Mouse (Mus musculus) liver, embryonic 16.5 days (tissue): ENCODE results near the gene Adgrl2. TPM values are rescaled to one million over a fixed set of nuclear protein-coding genes. Genes with fewer than 3 reads are reported as not detected.
A peak's percentile ranks its signal among the peaks of the same experiment; 100 is the strongest.

Experiments
- ATAC-seq: fragments of 200-750 bp; cut with Nextera tagmentation; 2 replicates; pipeline ENCODE4 v1.8.0; 2017; ENCODE audit warnings: low read depth, mild to moderate bottlenecking, moderate number of reproducible peaks, moderate library complexity
- H3K27ac ChIP-seq: fragments of 300-500 bp; sonication (generic); 2 replicates; pipeline ENCODE4 v1.5.1; 2014; ENCODE audit warnings: mild to moderate bottlenecking, low read length
- H3K27me3 ChIP-seq: fragments of 300-500 bp; sonication (generic); 2 replicates; pipeline ENCODE4 v1.6.1; 2014; ENCODE audit warnings: low read depth, low read length, mixed read lengths; ENCODE audit not compliant: control insufficient read depth, insufficient read depth
- H3K36me3 ChIP-seq: fragments of 300-500 bp; sonication (generic); 2 replicates; pipeline ENCODE4 v1.6.1; 2014; ENCODE audit warnings: mild to moderate bottlenecking; ENCODE audit not compliant: control insufficient read depth, insufficient read depth
- H3K4me1 ChIP-seq: fragments of 300-500 bp; sonication (generic); 2 replicates; pipeline ENCODE4 v1.6.1; 2014; ENCODE audit warnings: low read depth, low read length, mixed read lengths; ENCODE audit not compliant: control insufficient read depth
- H3K4me2 ChIP-seq: fragments of 300-500 bp; sonication (generic); 2 replicates; pipeline ENCODE4 v1.6.1; 2014; ENCODE audit warnings: low read depth, low read length, mixed read lengths
- H3K4me3 ChIP-seq: fragments of 300-500 bp; sonication (generic); 2 replicates; pipeline ENCODE4 v1.5.1; 2014; ENCODE audit warnings: low read depth, mild to moderate bottlenecking, low read length
- H3K9ac ChIP-seq: fragments of 300-500 bp; sonication (generic); 2 replicates; pipeline ENCODE4 v1.6.1; 2014; ENCODE audit warnings: low read depth, low read length
- H3K9me3 ChIP-seq: fragments of 300-500 bp; sonication (generic); replicated peaks from 2 replicates; pipeline ENCODE4 v1.6.1; 2016; ENCODE audit warnings: low read length; ENCODE audit not compliant: control insufficient read depth
- WGBS: fragments of 180-500 bp; shearing (Covaris S2); extraction: QIAGEN DNeasy Blood & Tissue Kit; methylation state at CpG from one replicate; pipeline ENCODE4 v1.1.7; 2014; ENCODE audit not compliant: insufficient replicate concordance; 5-methylcytosine and 5-hydroxymethylcytosine counted together
- polyA plus RNA-seq: library from polyadenylated mRNA; unstranded; fragments of >200 nt; fragmentation: Nextera tagmentation; extraction: Ambion mirVana; gene quantifications from 2 replicates; pipeline ENCODE4 v1.2.1, GENCODE M21; 2015

Adgrl2 gene
- polyA plus RNA-seq, 1 experiment from 2014 or later: 4.2 TPM

DNA sequence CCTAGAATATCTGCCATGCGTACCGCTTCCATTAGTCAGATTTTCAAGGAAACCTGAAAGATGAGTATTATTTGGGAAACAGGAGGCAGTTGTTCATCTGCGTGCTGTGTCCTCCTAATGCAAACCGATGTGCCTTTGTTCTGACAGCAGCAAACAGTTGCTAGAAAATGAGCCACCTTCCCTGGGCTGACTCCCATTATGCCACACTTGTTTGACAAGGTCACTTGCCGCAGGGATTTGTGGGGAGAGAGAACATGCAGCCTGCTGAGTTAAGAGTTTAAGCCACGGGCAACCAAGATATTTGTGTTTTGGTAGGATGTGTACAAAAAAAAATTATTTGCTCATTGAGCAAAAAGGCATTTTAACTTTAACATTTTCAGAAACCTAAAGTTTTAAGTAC, 69.5 kb downstream of the Adgrl2 start:
- no peak overlapping the region for H3K27ac ChIP-seq
- ATAC-seq: no peak
- no peaks in the 10 kb centered on the region for H3K36me3 ChIP-seq
- H3K4me2 ChIP-seq: no peak overlapping the region
- WGBS: 71% methylated on average over 6 of the region's 6 CpGs
- no peaks in the 10 kb centered on the region for H3K9me3 ChIP-seq
- no peak overlapping the region for H3K9ac ChIP-seq
- no peaks in the 10 kb centered on the region for H3K4me1 ChIP-seq
- no peaks in the 10 kb centered on the region for H3K27me3 ChIP-seq
- H3K4me3 ChIP-seq: no peak overlapping the region

DNA sequence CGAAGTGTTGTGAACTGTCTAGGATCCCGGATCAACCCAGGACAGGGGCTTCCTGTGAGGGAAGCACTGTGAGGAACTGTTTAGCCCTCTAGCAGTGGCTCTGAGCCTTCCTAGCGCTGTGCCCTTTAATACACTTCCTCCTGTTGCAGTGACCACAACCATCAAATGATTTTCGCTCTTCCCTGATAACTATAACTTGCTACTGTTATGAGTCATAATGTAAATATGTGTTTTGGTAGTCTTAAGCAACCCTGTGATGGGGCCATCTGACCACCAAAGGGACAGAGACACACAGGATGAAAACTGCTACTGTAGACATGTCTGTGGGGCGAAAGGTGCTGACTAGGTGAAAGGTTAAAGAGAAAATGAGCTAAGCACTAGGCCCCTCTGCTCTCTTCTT, 71.9 kb downstream of the Adgrl2 start:
- Histone ChIP-seq H3K4me1 (no peaks in the 10 kb centered on the region), H3K9ac (no peak overlapping the region), H3K27ac (no peak overlapping the region), H3K9me3 (no peaks in the 10 kb centered on the region), H3K36me3 (no peaks in the 10 kb centered on the region), H3K27me3 (no peaks in the 10 kb centered on the region), H3K4me2 (no peak overlapping the region), H3K4me3 (no peak overlapping the region)
- ATAC-seq: peak; percentile 37
- 24% methylated on average over 5 of the region's 5 CpGs for WGBS

DNA sequence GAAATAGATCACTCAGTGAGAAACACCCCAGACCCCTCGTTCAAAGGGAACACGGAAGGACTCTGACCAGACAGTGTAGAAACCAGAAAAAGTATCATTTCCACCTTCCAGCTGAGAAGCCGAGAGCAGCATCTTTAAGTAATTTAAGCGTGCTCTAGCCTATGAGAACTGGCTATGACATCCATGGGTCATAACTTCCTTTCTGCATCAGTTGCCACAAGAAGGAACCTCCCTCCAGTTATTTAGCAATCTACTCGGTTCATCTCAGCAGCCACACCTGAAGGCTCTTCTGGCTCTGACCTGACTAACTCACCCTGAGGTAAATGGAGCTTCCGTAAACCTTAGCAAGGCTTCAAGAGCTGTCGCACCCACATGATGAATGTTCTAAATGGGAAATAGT, 72.5 kb downstream of the Adgrl2 start:
- Histone ChIP-seq H3K4me2 (no peak overlapping the region), H3K9me3 (no peaks in the 10 kb centered on the region), H3K4me3 (no peak overlapping the region), H3K27ac (no peak overlapping the region), H3K9ac (no peak overlapping the region), H3K36me3 (no peaks in the 10 kb centered on the region), H3K4me1 (no peaks in the 10 kb centered on the region), H3K27me3 (no peaks in the 10 kb centered on the region)
- ATAC-seq: no peak
- 36% methylated on average over 7 of the region's 7 CpGs for WGBS

DNA sequence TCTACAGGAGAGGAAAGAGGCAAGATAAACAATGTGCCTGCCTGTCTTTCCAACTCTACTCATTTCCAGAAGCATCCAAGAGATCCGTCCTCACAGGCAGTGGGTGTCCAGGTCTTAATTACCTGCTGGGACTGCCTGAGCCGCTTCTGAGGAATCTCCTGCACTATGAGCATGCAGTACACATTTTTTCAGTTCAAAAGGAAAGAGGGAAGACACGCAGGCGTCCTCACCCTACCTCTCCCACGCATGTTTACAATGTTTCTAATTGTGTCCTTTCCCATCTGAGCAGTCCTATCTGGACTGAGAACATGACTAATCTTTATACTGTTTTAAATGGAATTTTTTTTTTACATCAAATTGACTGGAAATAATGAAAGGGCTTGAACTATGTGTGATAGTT, 74.1 kb downstream of the Adgrl2 start:
- H3K4me3 ChIP-seq: no peak overlapping the region
- no peaks in the 10 kb centered on the region for H3K36me3 ChIP-seq
- H3K27ac ChIP-seq: no peak overlapping the region
- no peak overlapping the region for H3K4me2 ChIP-seq
- H3K9ac ChIP-seq: no peak overlapping the region
- no peaks in the 10 kb centered on the region for H3K27me3 ChIP-seq
- no peaks in the 10 kb centered on the region for H3K4me1 ChIP-seq
- 57% methylated on average over 5 of the region's 5 CpGs for WGBS
- ATAC-seq: no peak
- H3K9me3 ChIP-seq: no peaks in the 10 kb centered on the region

DNA sequence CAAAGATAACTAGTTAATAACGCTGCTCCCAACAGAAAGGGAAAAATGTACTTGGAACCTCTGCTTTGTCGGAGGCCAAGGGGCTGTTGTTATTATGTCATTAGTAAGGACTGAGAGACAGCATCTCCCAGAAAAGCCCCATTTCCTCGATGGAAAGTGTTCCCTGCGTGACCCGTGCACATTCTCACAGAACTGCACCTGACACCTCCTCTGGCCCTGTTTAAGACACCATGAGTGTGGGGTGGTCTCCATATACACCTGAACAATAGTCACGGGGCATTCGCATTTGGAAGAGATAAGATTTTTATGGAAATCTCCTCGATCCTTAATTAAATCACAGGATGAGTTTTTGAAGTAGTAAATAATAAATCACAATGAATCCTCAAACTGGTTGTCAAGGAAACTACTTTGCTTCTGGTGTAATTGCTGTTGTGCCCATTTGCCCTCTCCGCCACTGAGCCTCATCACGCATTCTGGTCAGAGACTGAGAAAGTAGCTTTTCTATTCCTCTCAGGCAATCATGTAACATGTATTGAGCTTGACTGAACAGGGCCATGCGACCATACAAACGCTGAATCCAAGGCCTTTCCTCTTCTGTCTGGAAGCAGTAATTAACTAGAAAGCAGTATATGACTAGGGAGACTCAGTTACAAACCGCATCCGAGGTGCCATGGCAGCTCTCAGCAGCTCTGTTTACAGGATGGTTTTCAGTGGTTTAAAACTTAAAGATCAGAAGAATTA, 77.2 kb downstream of the Adgrl2 start:
- no peaks in the 10 kb centered on the region for H3K27me3 ChIP-seq
- no peak for ATAC-seq
- H3K36me3 ChIP-seq: no peaks in the 10 kb centered on the region
- H3K4me2 ChIP-seq: no peak overlapping the region
- no peak overlapping the region for H3K4me3 ChIP-seq
- H3K4me1 ChIP-seq: no peaks in the 10 kb centered on the region
- no peak overlapping the region for H3K27ac ChIP-seq
- 69% methylated on average over 14 of the region's 14 CpGs for WGBS
- no peak overlapping the region for H3K9ac ChIP-seq
- H3K9me3 ChIP-seq: no peaks in the 10 kb centered on the region

DNA sequence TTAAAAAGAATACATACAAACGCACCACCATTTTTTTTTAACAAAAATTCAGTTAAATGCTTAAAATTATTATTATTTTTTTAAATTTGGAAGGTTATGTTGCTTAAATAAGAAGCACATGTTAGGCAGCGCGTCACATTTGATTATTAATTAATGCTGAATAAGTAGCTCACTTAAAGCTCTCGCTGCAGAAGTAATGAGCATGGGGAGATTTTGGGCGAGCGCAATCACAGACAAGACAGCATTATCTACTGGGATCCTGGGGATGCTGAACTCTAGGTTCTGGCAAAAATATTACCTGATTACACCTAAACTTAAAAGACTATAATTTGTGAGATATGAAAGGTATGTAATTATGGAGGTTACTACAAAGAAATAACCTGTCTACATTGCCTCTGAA, 77.8 kb downstream of the Adgrl2 start:
- 77% methylated on average over 6 of the region's 6 CpGs for WGBS
- H3K4me1 ChIP-seq: no peaks in the 10 kb centered on the region
- no peak for ATAC-seq
- H3K4me2 ChIP-seq: no peak overlapping the region
- H3K9me3 ChIP-seq: no peaks in the 10 kb centered on the region
- no peak overlapping the region for H3K4me3 ChIP-seq
- H3K9ac ChIP-seq: no peak overlapping the region
- no peaks in the 10 kb centered on the region for H3K36me3 ChIP-seq
- no peak overlapping the region for H3K27ac ChIP-seq
- no peaks in the 10 kb centered on the region for H3K27me3 ChIP-seq

DNA sequence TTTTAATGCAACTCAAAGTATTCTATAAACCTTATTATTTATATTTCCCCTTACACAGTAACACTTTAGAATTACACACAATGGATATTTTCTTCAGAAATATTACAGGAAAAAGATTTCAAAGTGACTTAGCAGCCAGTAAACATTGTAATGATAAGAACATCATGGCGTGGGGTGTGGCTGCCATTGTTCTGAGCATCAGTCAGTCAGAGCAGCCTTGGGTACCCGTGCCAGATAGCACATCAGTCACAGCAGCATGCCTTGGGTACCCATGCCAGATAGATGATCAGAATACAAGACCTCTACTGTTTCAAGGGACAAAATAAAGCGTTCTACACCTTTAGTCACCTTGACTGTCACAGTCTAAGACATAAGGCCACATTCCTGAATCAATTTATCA, 82.5 kb downstream of the Adgrl2 start:
- H3K27me3 ChIP-seq: no peaks in the 10 kb centered on the region
- no peak for ATAC-seq
- H3K4me1 ChIP-seq: no peaks in the 10 kb centered on the region
- H3K27ac ChIP-seq: no peak overlapping the region
- no peaks in the 10 kb centered on the region for H3K9me3 ChIP-seq
- H3K4me2 ChIP-seq: no peak overlapping the region
- no peak overlapping the region for H3K4me3 ChIP-seq
- H3K9ac ChIP-seq: no peak overlapping the region
- WGBS: 48% methylated on average over 3 of the region's 3 CpGs
- H3K36me3 ChIP-seq: no peaks in the 10 kb centered on the region

DNA sequence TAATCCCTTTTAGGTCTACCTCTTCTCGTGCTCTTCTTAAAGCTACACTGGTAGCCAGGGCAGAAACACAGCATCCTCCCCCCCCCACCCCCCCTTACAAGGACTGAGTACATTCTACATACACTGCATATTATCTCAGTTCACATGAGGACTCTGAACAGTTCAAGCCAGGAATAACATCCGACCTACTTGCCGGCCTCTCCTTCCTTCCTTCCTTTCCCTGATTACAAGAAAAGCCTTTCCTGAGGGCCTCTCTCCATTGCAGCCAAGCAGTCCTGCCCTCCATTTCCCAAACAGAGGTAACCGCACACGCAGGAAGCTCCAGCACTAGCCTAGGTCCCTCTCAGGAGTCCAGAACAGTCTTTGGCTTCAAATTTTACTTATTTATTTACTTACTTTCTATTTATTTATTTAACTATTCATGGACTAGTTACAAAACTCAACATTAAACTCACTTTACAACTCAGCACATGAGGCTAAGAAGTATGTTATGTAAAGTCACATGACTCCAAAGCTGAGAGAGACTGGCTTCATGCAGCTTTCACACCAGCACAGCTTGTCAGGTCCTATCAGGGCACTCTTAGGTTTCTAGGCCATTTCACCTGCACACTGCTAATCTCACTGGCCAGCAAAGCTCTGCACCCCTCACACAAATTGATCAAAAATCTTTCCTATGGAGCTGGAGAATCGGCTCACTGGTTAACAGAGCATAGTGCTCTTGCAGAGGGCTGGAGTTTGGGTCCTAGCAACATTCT, 83.2 kb downstream of the Adgrl2 start:
- Histone ChIP-seq H3K27ac (no peak overlapping the region), H3K36me3 (no peaks in the 10 kb centered on the region), H3K4me2 (no peak overlapping the region), H3K4me1 (no peaks in the 10 kb centered on the region), H3K27me3 (no peaks in the 10 kb centered on the region), H3K9ac (no peak overlapping the region), H3K4me3 (no peak overlapping the region), H3K9me3 (no peaks in the 10 kb centered on the region)
- WGBS: 28% methylated on average over 6 of the region's 6 CpGs
- ATAC-seq: peak; percentile 39; the same call in 1 of the 2 replicates
